Mouse (Mus musculus) Muller cell, postnatal 12 days (primary cell): ENCODE data around the gene Hist1h4d.
"Not testable (repeated sequence)": the region's sequence is repeated elsewhere in the genome, so short reads cannot be mapped to it uniquely, and the experiment has no call there.

Experiments
- DNase-seq: peaks from one replicate; pipeline ENCODE4 v3.0.0-alpha.2; 2015; ENCODE audit errors: inconsistent ontology term

Hist1h4d gene

GRCm38 (mm10) chr13:23581408-23582218, at the start of gene Hist1h4d:
TSS of gene Hist1h4d (plus strand) at chr13:23581598.
- DNase-seq = peak; percentile 96

GRCm38 (mm10) chr13:23532262-23533075, 48.9 kb upstream of the Hist1h4d start:
- no peak for DNase-seq

- peak; percentile 84 for DNase-seq
Observed at GRCm38 (mm10) chr13:23533560-23534367, 47.6 kb upstream of the Hist1h4d start, which contains the start of gene Hist1h2af. TSS of gene Hist1h2af (plus strand) at chr13:23533906.

- peak; percentile 29 for DNase-seq
Observed at GRCm38 (mm10) chr13:23534368-23535131, 46.8 kb upstream of the Hist1h4d start.

GRCm38 (mm10) chr13:23535137-23536075, 46.0 kb upstream of the Hist1h4d start, which contains the start of gene Hist1h3g:
TSS of gene Hist1h3g (plus strand) at chr13:23535422.
- peak; percentile 94 for DNase-seq

- DNase-seq = no peak
Observed at GRCm38 (mm10) chr13:23536076-23536822, 45.1 kb upstream of the Hist1h4d start.

- no peak for DNase-seq
Observed at GRCm38 (mm10) chr13:23537006-23537710, 44.2 kb upstream of the Hist1h4d start.

GRCm38 (mm10) chr13:23538249-23538648, 43.1 kb upstream of the Hist1h4d start:
- DNase-seq = no peak

- not testable (repeated sequence) for DNase-seq
Observed at GRCm38 (mm10) chr13:23539821-23540220, 41.6 kb upstream of the Hist1h4d start.

GRCm38 (mm10) chr13:23541497-23541896, 39.9 kb upstream of the Hist1h4d start:
- DNase-seq = no peak

- DNase-seq = not testable (repeated sequence)
Observed at GRCm38 (mm10) chr13:23542225-23542980, 39.0 kb upstream of the Hist1h4d start.

GRCm38 (mm10) chr13:23542999-23543607, 38.3 kb upstream of the Hist1h4d start, which contains the start of gene Hist1h2bh:
TSS of gene Hist1h2bh (minus strand) at chr13:23543392.
- peak; percentile 94 for DNase-seq

- peak; percentile 95 for DNase-seq
Observed at GRCm38 (mm10) chr13:23543965-23544786, 37.2 kb upstream of the Hist1h4d start, which contains the start of gene Hist1h3f. TSS of gene Hist1h3f (plus strand) at chr13:23544052.

- DNase-seq = not testable (repeated sequence)
Observed at GRCm38 (mm10) chr13:23544787-23545120, 36.6 kb upstream of the Hist1h4d start.

GRCm38 (mm10) chr13:23546694-23547093, 34.7 kb upstream of the Hist1h4d start:
- DNase-seq = no peak

- DNase-seq = no peak
Observed at GRCm38 (mm10) chr13:23550761-23551145, 30.6 kb upstream of the Hist1h4d start.
